Mouse (Mus musculus): ENCODE results near the gene Clec1b. TPM values are rescaled to one million over a fixed set of nuclear protein-coding genes. Genes with fewer than 3 reads are reported as not detected.

Clec1b gene
- polyA plus RNA-seq, 1 experiment, result 1.9 TPM

- TF ChIP-seq POLR2A (IDR thresholded peaks at IDR 0.05; ENCODE audit: borderline replicate concordance, extremely low read depth, insufficient read depth, insufficient read length, poor library complexity, severe bottlenecking), result no peak
- no peak for TF ChIP-seq CTCF (IDR thresholded peaks at IDR 0.05; ENCODE audit: borderline replicate concordance, extremely low read depth, insufficient read depth, insufficient read length)
- no peak for DNase-seq (ENCODE audit: low read depth)
Measured at GRCm38 (mm10) chr6:129381736-129382135, 15.4 kb upstream of the Clec1b start.

DNA sequence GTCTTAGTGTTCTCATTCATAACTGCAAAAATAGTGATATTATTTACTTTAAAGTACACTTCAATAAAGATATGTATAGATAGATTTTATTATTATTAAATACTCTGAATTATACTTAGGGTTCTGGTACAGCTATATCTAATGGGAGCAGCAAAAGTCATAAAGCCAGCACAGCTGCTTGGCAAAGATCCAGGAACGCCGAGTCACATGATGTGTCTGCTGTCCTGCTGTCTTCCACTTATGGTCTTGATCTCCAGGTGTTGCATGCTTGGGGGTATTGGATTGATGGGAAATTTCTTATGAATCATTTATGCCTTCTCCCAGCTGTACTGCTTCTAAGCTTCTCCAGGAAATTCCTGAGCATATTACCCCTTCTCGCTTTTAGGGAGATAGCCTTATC, 13.6 kb upstream of the Clec1b start:
- DNase-seq (ENCODE audit: low read depth), result no peak

DNA sequence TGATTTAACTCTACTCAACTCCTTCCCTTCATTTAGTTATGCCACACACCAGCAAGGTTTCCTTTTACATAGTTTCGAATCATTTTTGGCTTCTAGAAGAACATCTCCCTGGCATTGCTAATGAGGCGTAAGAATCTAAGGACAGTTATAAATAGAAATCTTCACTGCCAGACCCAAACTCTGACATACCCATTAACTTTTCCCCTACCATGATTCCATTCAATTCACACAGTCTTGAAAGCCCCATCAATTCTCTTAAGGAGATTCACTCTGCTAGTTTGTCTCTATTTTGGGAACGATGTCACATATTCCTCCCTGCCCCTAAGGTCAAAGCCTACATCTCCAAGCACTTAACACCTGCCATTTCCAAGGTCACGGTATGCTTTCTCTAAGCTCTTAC, 12.1 kb upstream of the Clec1b start:
- peak; percentile 19 for DNase-seq (ENCODE audit: low read depth)

More for the DNA sequence above, 13.6 kb upstream of the Clec1b start:
- TF ChIP-seq POLR2A (IDR thresholded peaks at IDR 0.05; ENCODE audit: borderline replicate concordance, extremely low read depth, insufficient read depth, insufficient read length, poor library complexity, severe bottlenecking) (no peak), CTCF (IDR thresholded peaks at IDR 0.05; ENCODE audit: borderline replicate concordance, extremely low read depth, insufficient read depth, insufficient read length) (no peak)

GRCm38 (mm10) chr6:129385774-129386173, 11.3 kb upstream of the Clec1b start, which contains the start of gene Clec12b:
Gene Clec12b, minus strand, starts transcription at chr6:129385874.
- no peak for TF ChIP-seq POLR2A (IDR thresholded peaks at IDR 0.05; ENCODE audit: borderline replicate concordance, extremely low read depth, insufficient read depth, insufficient read length, poor library complexity, severe bottlenecking)
- no peak for TF ChIP-seq CTCF (IDR thresholded peaks at IDR 0.05; ENCODE audit: borderline replicate concordance, extremely low read depth, insufficient read depth, insufficient read length)
- no peak for DNase-seq (ENCODE audit: low read depth)

More for the DNA sequence above, 12.1 kb upstream of the Clec1b start:
- TF ChIP-seq POLR2A (IDR thresholded peaks at IDR 0.05; ENCODE audit: borderline replicate concordance, extremely low read depth, insufficient read depth, insufficient read length, poor library complexity, severe bottlenecking) (no peak), CTCF (IDR thresholded peaks at IDR 0.05; ENCODE audit: borderline replicate concordance, extremely low read depth, insufficient read depth, insufficient read length) (no peak)

GRCm38 (mm10) chr6:129393087-129393720, 3.9 kb upstream of the Clec1b start:
- TF ChIP-seq POLR2A (IDR thresholded peaks at IDR 0.05; ENCODE audit: borderline replicate concordance, extremely low read depth, insufficient read depth, insufficient read length, poor library complexity, severe bottlenecking) (no peak), CTCF (IDR thresholded peaks at IDR 0.05; ENCODE audit: borderline replicate concordance, extremely low read depth, insufficient read depth, insufficient read length) (peak; percentile 20; the same call in 1 of the 2 replicates)
- peak; percentile 49 for DNase-seq (ENCODE audit: low read depth)

DNA sequence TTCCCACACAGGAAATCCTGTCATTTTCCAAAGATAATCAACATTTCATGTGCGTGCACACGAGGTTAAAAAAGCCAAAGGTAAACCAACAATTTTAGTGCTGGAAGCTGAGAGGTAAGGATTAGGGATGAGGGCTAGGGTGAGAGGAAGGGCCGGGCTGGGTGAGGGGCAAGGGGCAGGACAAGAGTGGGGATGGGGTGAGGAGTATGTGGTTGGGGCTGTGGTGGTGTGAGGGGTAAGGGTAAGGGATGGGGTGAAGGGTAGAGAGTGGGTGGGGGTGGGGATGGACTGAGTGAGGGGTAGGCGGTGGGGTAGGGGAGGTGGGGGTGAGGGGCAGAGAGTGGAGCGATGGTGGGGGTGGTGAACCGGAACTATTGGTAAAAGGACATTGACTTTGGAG, 3.4 kb upstream of the Clec1b start:
- DNase-seq (ENCODE audit: low read depth), result no peak
- TF ChIP-seq POLR2A (IDR thresholded peaks at IDR 0.05; ENCODE audit: borderline replicate concordance, extremely low read depth, insufficient read depth, insufficient read length, poor library complexity, severe bottlenecking), result no peak
- no peak for TF ChIP-seq CTCF (IDR thresholded peaks at IDR 0.05; ENCODE audit: borderline replicate concordance, extremely low read depth, insufficient read depth, insufficient read length)

DNA sequence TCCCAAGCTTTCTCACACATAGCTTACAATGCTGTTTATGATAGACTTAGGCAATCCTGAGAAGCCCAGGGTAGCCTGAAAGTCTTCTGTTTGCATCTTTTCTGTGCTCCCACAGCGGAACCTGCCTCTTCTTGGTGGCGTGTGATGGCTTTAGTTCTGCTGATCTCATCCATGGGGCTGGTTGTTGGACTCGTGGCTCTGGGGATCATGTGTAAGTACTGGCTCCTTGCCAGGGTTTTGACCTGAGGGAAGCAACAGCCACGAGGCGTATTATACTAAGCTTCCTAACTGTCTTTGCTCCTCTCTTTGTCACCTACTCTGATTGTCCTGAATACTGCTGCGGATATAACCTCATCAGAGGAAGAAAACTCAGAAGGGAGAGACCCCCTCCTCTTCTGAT, 2.8 kb downstream of the Clec1b start:
- no peak for DNase-seq (ENCODE audit: low read depth)
- TF ChIP-seq POLR2A (IDR thresholded peaks at IDR 0.05; ENCODE audit: borderline replicate concordance, extremely low read depth, insufficient read depth, insufficient read length, poor library complexity, severe bottlenecking), result no peak
- no peak for TF ChIP-seq CTCF (IDR thresholded peaks at IDR 0.05; ENCODE audit: borderline replicate concordance, extremely low read depth, insufficient read depth, insufficient read length)

DNA sequence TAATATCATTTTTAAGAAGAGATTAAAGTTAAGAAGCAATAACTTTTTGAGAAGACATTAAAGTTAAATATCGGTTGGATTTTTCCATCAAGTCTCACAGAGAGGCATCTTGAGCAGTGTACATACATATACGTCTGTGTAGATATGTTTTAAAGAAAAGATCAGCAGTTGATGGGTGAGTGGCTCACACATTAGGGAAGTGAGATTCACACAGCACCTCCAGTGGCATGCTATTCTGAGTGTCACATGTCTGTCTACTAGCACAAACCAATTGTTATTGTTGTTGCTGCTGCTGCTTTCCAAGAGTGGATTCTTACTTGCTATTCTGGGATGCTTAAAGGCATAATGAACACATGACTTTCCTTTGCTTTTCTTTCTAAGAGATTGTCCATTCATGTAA, 5.3 kb downstream of the Clec1b start:
- DNase-seq (ENCODE audit: low read depth), result no peak
- TF ChIP-seq POLR2A (IDR thresholded peaks at IDR 0.05; ENCODE audit: borderline replicate concordance, extremely low read depth, insufficient read depth, insufficient read length, poor library complexity, severe bottlenecking), result no peak
- no peak for TF ChIP-seq CTCF (IDR thresholded peaks at IDR 0.05; ENCODE audit: borderline replicate concordance, extremely low read depth, insufficient read depth, insufficient read length)

DNA sequence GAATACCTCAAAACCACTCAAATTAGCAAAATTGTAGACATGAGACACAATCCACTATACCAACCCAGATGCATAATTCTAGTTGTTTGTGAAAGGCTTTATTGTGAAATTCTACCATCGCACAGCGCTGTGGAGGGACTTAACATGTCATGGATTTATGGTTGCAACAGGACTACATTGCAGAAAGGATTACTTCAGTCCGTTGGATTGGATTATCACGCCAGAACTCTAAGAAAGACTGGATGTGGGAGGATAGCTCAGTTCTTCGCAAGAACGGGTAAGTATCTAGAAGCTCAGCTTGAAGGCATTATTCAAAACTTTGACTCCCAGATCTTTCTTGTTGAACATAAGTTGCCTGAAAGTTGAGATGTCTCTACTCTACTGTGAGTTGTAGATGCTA, 6.3 kb downstream of the Clec1b start:
- no peak for DNase-seq (ENCODE audit: low read depth)
- TF ChIP-seq CTCF (IDR thresholded peaks at IDR 0.05; ENCODE audit: borderline replicate concordance, extremely low read depth, insufficient read depth, insufficient read length) (no peak), POLR2A (IDR thresholded peaks at IDR 0.05; ENCODE audit: borderline replicate concordance, extremely low read depth, insufficient read depth, insufficient read length, poor library complexity, severe bottlenecking) (no peak)

DNA sequence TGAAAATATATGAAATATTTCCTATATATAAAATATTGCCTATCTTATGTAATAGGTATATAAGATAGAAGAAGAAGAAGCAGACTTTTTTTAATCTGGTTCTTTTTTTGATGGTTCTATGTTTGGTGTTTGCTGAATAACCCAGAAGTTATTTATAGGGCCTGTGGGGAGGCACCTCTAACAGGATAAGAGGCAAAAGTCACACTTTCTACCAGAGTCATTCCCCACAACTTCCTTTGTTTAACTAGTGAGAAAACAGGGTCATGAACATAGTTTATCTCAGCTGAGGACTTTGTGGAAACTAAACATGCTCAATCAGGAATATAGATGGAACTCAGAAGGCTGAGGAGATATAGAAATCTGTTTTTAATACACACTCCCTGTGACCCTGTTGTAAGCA, 8.9 kb downstream of the Clec1b start:
- no peak for TF ChIP-seq POLR2A (IDR thresholded peaks at IDR 0.05; ENCODE audit: borderline replicate concordance, extremely low read depth, insufficient read depth, insufficient read length, poor library complexity, severe bottlenecking)
- no peak for DNase-seq (ENCODE audit: low read depth)

DNA sequence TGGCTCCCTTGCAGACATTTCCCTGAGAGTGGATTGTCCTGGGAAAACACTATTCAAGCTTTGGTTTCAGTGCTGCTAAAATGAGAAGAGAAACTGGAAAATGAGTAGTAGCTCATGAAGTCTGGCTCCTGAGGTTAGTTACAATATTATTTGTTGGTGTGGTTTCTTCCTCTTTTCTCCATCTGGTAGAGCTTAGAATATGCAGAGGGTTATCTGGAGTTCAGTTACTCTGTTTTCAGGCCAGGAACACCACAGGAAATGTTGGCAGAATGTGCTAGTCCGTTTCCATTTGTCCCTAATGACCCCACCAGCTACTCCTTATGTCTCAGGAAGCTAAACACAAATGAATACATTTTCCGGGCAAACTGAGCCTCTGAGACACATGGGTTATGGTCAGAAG, 10.2 kb downstream of the Clec1b start:
- DNase-seq (ENCODE audit: low read depth), result no peak
- no peak for TF ChIP-seq POLR2A (IDR thresholded peaks at IDR 0.05; ENCODE audit: borderline replicate concordance, extremely low read depth, insufficient read depth, insufficient read length, poor library complexity, severe bottlenecking)
- TF ChIP-seq CTCF (IDR thresholded peaks at IDR 0.05; ENCODE audit: borderline replicate concordance, extremely low read depth, insufficient read depth, insufficient read length), result no peak

DNA sequence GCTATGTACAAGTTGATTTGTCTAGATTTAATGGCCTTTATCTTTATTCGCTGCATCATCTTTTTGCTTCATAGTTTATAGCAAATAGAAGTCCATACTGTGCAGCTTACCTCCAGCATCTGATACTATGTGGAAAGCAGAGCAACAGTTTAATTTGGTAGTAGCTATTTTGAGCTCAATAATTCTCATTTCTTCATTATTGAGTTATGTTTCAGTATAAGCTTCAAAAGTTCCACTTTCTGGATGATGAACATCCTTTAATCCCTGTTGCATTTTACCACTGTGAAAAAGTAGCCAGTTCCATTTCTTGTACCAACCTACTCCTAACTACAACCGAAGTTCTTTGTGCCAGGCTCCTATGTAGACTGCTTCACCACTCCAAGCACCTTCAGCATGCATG, 11.5 kb downstream of the Clec1b start, which contains the start of gene Clec9a:
Clec9a (plus strand) TSS at position 301 of the 400 bp plus-strand sequence.
- TF ChIP-seq POLR2A (IDR thresholded peaks at IDR 0.05; ENCODE audit: borderline replicate concordance, extremely low read depth, insufficient read depth, insufficient read length, poor library complexity, severe bottlenecking) (no peak), CTCF (IDR thresholded peaks at IDR 0.05; ENCODE audit: borderline replicate concordance, extremely low read depth, insufficient read depth, insufficient read length) (no peak)
- DNase-seq (ENCODE audit: low read depth), result no peak
